Mouse (Mus musculus) C2C12 (cell line): ENCODE measurements around the gene Kcnj12.

Experiments used
- CEBPB ChIP-seq: IDR thresholded peaks from one replicate; pipeline ENCODE4 v1.6.1; 2011; ENCODE audit warnings: low read depth, mild to moderate bottlenecking, control low read depth, moderate library complexity
- CTCF ChIP-seq: IDR thresholded peaks from one replicate; pipeline ENCODE4 v1.5.1; 2011; ENCODE audit not compliant: control insufficient read depth, insufficient read depth, insufficient read length
- FOSL1 ChIP-seq: IDR thresholded peaks from one replicate; pipeline ENCODE4 v1.8.0; 2011; ENCODE audit warnings: mild to moderate bottlenecking, low read length; ENCODE audit not compliant: poor library complexity, insufficient read depth, severe bottlenecking
- MAX ChIP-seq: IDR thresholded peaks from one replicate; pipeline ENCODE4 v1.6.1; 2011; ENCODE audit warnings: mild to moderate bottlenecking, control low read depth
- MYOD1 ChIP-seq: IDR thresholded peaks from one replicate; pipeline ENCODE4 v1.6.1; 2011; ENCODE audit warnings: low read depth; ENCODE audit not compliant: control insufficient read depth, insufficient read length
- MYOG ChIP-seq: IDR thresholded peaks from one replicate; pipeline ENCODE4 v1.6.1; 2011; ENCODE audit not compliant: control insufficient read depth, insufficient read length; ENCODE audit errors: extremely low read depth

DNA sequence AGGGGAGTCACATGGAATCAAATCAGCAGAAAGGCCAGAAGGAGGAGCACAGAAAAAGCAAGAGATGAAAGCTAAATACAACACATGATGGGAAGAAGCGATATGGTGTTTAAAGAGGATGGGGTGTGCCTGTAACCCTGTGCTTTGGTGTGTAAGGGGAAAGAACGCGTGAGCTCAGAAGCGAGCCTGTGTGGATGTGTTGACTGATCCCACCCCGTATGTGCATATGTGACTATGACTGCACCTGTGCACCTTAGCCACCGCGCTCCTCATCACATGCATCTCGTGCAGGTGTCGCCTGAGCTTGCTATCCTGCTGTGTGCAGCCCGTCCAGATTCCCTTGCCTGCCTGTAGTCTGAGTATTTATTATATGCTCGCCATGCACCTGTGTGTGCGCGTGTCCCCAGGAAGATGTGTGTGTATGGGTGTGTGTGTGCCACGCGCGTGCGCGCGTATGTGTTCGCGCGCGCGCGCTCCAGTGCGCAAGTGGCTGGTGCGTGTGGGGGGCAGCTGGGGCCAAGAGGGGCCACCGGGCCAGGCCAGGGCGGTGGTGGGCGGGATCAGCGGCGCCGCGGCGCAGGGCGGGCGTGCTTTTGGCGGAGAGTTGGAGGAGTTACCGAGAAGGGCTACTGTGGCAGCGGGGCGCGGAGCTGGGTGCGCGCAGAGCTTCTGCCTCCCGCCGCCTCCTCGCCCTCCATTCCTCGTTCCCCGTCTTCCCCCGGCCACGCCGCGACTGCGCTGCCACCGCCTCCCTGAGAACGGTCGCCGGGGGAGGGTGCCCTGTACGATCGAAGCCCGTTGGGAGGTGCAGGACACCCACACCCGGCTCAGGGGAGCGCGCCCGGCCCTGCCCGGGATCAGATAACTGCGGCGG lies 451 bp upstream of the Kcnj12 start:
- TF ChIP-seq CEBPB (no peak), CTCF (no peak), MAX (no peak), MYOG (no peak), MYOD1 (no peak), FOSL1 (no peak)
